Mouse (Mus musculus): ENCODE data around the gene 5730455P16Rik. TPM values are rescaled to one million over a fixed set of nuclear protein-coding genes. Genes with fewer than 3 reads are reported as not detected.
"Not testable (repeated sequence)": the region's sequence is repeated elsewhere in the genome, so short reads cannot be mapped to it uniquely, and the experiment has no call there.

Gene 5730455P16Rik
- 10 to 100 TPM; 44.4 to 49.1 TPM for total RNA-seq (2021)
- long read RNA-seq, experiment 1, full-length matches to known transcripts = 32 of 39 reads
- long read RNA-seq, experiment 1, partial matches to known transcripts = 0 of 39 reads
- long read RNA-seq, experiment 1, other reads (novel, unspliced or antisense) = 7 of 39 reads
- long read RNA-seq, experiment 2, full-length matches to known transcripts = 31 of 39 reads
- long read RNA-seq, experiment 2, partial matches to known transcripts = 0 of 39 reads
- long read RNA-seq, experiment 2, other reads (novel, unspliced or antisense) = 8 of 39 reads

DNA sequence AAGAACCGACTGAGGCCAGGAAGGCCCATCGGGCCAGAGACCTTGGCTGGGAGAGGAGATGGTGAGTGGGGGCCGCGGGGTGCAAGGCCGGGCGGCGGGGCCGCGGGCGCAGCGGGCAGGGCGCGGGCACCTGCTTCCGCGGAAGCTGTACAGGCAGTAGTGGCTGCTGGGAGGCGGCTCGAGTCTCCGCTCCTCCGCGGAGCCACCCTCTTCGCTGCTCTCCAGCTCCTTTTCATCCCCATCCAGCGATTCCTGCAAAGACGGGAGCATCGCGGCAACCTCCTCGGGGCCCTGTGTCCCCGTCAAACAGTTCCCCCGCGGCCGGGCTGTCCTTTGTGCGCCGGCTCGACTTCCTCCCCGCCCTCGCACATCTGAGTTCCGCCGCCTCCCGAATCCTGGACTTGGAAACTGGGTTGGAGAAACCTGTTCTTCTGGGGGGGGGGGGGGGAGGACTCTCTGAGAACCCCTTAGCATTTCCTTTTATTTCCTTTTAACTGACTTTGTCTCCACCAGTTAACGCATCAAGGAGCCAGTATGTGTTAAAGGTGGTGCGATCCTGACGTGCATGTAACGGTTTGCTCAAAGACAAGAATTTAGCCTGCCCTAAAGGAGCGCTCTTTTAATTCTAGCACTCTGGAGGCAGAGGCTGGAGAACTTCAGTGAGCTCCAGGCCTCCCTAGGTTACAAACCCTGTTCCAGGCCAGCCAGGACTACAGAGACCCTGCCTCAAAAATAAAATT lies at the start of gene 5730455P16Rik:
5730455P16Rik (minus strand) TSS at position 323 of the 740 bp plus-strand sequence.
- peak; percentile 82 to 86 for DNase-seq (ENCODE audit: low spot score in 2 of 2)

- DNase-seq (ENCODE audit: low spot score in 2 of 2) = not testable (repeated sequence)
Measured at GRCm38 (mm10) chr11:80426029-80426813, 48.4 kb upstream of the 5730455P16Rik start.

GRCm38 (mm10) chr11:80425247-80425778 lies 47.5 kb upstream of the 5730455P16Rik start:
- DNase-seq (ENCODE audit: low spot score in 2 of 2) = no peak

GRCm38 (mm10) chr11:80424691-80425090 lies 46.9 kb upstream of the 5730455P16Rik start:
- no peak for DNase-seq (ENCODE audit: low spot score in 2 of 2)

DNA sequence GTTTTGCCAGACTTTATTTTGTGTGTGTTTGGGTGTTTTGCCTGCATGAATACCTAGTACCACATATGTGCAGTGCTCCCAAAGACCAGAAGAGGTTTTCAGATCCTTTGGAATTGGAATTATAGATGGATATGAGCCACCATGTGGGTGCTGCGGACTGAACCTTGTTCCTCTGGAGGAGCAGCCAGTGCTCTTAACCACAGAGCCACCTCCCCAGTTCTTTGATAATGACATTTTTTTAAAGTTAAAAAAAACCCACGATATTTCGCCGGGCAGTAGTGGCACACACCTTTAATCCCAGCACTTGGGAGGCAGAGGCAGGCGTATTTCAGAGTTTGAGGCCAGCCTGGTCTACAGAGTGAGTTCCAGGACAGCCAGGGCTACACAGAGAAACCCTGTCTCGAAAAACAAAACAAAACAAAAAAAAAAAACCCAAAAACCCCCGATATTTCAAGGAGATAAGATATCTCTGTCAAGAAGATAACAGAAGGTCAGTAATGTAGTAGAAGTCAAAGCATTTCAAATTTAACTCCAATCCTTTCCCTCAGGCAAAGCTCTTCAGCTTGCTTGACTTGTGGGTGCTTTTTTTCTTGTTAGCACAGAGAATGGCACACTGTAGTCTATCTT lies 43.7 kb upstream of the 5730455P16Rik start:
- no peak for DNase-seq (ENCODE audit: low spot score in 2 of 2)

GRCm38 (mm10) chr11:80420202-80420984 lies 42.6 kb upstream of the 5730455P16Rik start:
- no peak for DNase-seq (ENCODE audit: low spot score in 2 of 2)

DNA sequence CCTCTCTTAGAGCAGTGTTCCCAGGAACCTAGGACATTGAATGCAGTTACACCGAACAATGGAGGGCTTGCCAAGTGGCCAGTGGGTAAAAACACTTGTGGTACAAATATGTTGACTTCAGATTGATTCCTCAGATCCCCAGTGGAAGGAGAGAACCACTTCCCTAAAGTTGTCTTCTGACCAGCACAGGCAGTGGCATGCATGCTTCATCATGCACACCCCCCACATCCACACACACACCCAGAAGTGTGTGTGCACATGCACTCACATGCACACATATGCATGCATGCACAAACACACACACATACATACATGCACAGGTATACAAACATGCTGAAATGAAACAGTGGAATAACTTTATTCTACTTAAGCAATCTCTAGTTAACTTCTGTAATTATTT lies 41.9 kb upstream of the 5730455P16Rik start:
- no peak for DNase-seq (ENCODE audit: low spot score in 2 of 2)

- DNase-seq (ENCODE audit: low spot score in 2 of 2) = no peak
Measured at GRCm38 (mm10) chr11:80417085-80417484, 39.3 kb upstream of the 5730455P16Rik start.

DNA sequence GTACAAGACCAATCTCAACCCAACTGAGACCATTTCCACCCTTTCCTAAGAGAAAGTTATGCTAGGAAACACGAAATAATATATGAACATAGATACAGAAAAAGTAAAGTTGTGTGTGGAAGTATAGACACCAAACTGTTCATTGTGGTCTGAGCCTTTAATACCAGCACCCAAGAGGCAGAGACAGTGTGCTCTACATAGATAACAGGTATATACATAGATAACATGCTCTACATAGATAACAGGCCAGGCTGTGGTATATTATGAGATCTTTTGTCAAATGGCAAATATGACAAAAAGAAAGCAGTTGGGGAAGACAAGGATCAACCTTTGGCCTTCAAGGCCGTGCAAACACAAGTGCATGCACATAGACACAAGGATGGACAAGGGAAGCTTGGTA lies 32.5 kb upstream of the 5730455P16Rik start:
- no peak for DNase-seq (ENCODE audit: low spot score in 2 of 2)

DNA sequence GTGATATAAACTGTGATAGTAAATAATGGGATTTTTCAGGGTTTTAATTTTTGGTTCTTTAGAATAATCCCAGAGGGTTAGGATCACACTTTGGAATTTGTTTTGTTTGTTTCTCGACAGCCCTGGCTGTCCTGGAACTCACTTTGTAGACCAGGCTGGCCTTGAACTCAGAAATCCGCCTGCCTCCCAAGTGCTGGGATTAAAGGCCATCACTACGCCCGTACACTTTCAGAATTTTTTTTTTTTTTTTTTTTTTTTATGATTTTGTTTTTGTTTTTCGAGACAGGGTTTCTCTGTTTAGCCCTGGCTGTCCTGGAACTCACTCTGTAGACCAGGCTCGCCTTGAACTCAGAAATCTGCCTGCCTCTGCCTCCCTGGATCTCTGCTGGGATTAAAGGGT lies 30.0 kb upstream of the 5730455P16Rik start:
- not testable (repeated sequence) for DNase-seq (ENCODE audit: low spot score in 2 of 2)

DNA sequence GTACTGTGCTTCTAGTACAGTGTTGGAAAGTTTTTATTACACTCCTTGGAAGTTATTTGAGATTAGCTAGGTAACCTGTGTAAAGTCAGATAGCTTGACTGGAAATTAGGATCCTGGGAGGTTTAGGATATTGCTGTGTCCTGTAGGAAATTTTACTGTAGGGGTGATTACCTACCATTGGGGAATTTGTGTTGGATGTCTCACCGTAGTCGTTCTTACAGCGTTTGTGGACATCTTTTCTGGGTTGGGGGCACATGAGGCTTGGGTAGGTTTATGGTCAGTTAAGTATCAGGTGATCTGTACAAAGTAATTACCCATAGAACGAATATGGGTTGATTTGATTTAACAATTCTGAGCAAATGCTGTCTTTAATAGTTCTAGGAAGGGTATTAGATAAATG lies 18.8 kb upstream of the 5730455P16Rik start:
- DNase-seq (ENCODE audit: low spot score in 2 of 2) = no peak

GRCm38 (mm10) chr11:80395930-80396329 lies 18.1 kb upstream of the 5730455P16Rik start:
- DNase-seq (ENCODE audit: low spot score in 2 of 2) = no peak

GRCm38 (mm10) chr11:80391407-80392120 lies 13.7 kb upstream of the 5730455P16Rik start:
- no peak for DNase-seq (ENCODE audit: low spot score in 2 of 2)

DNA sequence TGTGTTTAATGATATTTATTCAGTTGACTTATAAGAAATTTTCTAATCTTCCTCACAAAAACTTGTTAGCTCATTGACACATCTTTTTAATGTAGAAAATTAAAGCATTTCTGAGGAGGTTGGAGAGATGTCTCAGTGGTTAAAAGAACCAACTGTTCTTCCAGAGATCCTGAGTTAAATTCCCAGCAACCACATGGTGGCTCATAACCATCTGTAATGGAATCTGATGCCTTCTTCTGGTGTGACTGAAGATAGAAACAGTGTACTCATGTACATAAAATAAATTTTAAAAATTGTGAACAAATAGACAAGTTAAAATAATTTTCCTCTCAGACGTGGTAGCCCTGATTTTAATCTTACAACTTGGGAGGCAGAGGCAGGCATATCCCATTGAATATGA lies 12.1 kb upstream of the 5730455P16Rik start:
- DNase-seq (ENCODE audit: low spot score in 2 of 2) = peak in 1 of 2 experiments; percentile 50

DNA sequence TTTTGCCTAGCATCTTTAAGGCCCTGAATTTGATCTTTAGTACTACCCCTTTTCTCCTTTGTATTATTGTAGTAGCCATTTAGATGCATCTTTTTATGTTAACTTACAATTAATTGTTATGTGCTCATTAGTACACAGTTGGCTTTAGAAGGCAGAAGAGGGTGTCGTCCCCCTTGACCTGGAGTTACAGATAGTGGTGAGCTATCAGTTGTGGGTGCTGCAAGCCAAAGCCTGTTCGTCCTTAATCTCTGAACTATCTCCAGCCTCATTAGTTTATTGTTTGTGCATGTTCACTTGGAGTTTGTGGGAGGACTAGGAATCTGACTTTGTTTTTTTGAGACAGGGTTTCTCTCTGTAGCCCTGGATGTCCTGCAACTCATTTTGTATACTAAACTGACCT lies 9.0 kb upstream of the 5730455P16Rik start:
- DNase-seq (ENCODE audit: low spot score in 2 of 2) = no peak

- DNase-seq (ENCODE audit: low spot score in 2 of 2) = no peak
Measured at GRCm38 (mm10) chr11:80385055-80385454, 7.2 kb upstream of the 5730455P16Rik start.

GRCm38 (mm10) chr11:80384461-80384860 lies 6.6 kb upstream of the 5730455P16Rik start:
- DNase-seq (ENCODE audit: low spot score in 2 of 2) = no peak

GRCm38 (mm10) chr11:80383626-80384046 lies 5.8 kb upstream of the 5730455P16Rik start:
- DNase-seq (ENCODE audit: low spot score in 2 of 2) = no peak

GRCm38 (mm10) chr11:80383019-80383625 lies 5.3 kb upstream of the 5730455P16Rik start, which contains the start of gene Zfp207:
TSS of gene Zfp207 (plus strand) at chr11:80383279.
- DNase-seq (ENCODE audit: low spot score in 2 of 2) = peak; percentile 96 to 98
